Mouse (Mus musculus): Measurements from ENCODE around the gene Arx. TPM values are rescaled to one million over a fixed set of nuclear protein-coding genes. Genes with fewer than 3 reads are reported as not detected.

Arx gene
- 0.84 and 2.9 TPM in 2 replicates for polyA plus RNA-seq (2015; fragmentation: Nextera tagmentation; extraction: Ambion mirVana)

GRCm38 (mm10) chrX:93286291-93286893, at the start of gene Arx:
Gene Arx (plus strand): TSS chrX:93286445.
- ATAC-seq (ENCODE audit: low FRiP score, low read depth): peak; percentile 90
- Histone ChIP-seq H3K27ac (replicated peaks) (no peak within 1 kb of the TSS), H3K4me3 (peak within 1 kb of the TSS; percentile 23), H3K36me3 (no peaks in the 10 kb centered on the region), H3K4me1 (replicated peaks) (peaks cover 16% of the 10 kb centered on the region), H3K4me2 (peak within 1 kb of the TSS; percentile 48), H3K27me3 (peaks cover 52% of the 10 kb centered on the region), H3K9me3 (no peaks in the 10 kb centered on the region), H3K9ac (no peak within 1 kb of the TSS)
- WGBS: 23% methylated on average over 31 of the region's 31 CpGs

- no peaks in the 10 kb centered on the region for H3K36me3 ChIP-seq
- no peak overlapping the region for H3K4me3 ChIP-seq
- no peaks in the 10 kb centered on the region for H3K27me3 ChIP-seq
- ATAC-seq (ENCODE audit: low FRiP score, low read depth): no peak
- no peaks in the 10 kb centered on the region for H3K9me3 ChIP-seq
- H3K9ac ChIP-seq: no peak overlapping the region
- no peaks in the 10 kb centered on the region for H3K4me1 ChIP-seq (replicated peaks)
- H3K27ac ChIP-seq (replicated peaks): no peak overlapping the region
- WGBS: 89% methylated on average over 1 of the region's 1 CpGs
- H3K4me2 ChIP-seq: no peak overlapping the region
Measured at GRCm38 (mm10) chrX:93251329-93251728, 34.9 kb upstream of the Arx start.

DNA sequence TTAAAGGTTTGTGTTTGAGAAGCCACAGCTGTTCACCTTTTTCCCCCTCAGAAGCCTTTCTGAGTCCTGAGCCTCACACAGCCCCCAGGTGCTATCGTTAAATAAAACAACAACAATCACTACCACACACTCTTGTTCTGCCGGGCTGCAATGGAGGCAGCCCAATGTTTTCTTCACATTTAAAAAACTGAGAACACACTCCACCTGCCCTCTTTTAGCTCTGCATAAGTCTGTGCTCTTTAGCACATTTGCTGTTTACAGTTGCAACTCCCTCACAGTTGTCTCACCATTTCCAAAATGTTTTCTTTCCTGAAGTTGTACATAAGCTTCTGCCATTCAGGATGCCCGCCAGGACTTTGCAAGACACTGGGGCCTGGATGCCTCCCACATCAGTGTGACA, 10.6 kb upstream of the Arx start:
- Histone ChIP-seq H3K27ac (replicated peaks) (no peak overlapping the region), H3K4me1 (replicated peaks) (no peaks in the 10 kb centered on the region), H3K4me3 (no peak overlapping the region), H3K9ac (no peak overlapping the region), H3K9me3 (no peaks in the 10 kb centered on the region), H3K27me3 (0 out of 2 replicates have a peak, but pooled peaks cover 18% of the 10 kb centered on the region), H3K4me2 (no peak overlapping the region), H3K36me3 (no peaks in the 10 kb centered on the region)
- 70% methylated on average over 3 of the region's 3 CpGs for WGBS
- ATAC-seq (ENCODE audit: low FRiP score, low read depth): no peak

DNA sequence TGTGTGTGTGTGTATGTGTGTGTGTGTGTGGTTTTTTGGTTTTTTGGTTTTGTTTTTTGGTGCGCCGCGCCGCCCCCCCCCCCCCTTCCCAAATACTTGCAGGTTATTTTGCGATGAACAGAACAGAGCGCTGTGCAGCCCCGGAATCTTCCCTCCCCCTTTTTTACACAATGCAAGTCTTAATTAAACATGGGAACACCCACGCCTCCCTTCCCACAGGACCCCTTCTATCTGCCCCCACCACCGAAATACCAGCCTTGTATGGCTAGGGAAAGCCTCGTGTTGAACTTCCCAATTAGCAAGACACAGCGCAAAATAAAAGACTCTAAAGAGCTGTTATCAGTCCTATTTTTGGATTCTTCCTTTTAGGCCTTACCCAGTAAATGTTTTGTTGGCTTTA, 6.3 kb upstream of the Arx start:
- no peaks in the 10 kb centered on the region for H3K9me3 ChIP-seq
- H3K27ac ChIP-seq (replicated peaks): no peak overlapping the region
- no peak overlapping the region for H3K4me3 ChIP-seq
- H3K4me2 ChIP-seq: no peak overlapping the region
- WGBS: 36% methylated on average over 7 of the region's 11 CpGs
- peaks cover 43% of the 10 kb centered on the region; the same call in 1 of the 2 replicates for H3K27me3 ChIP-seq
- H3K9ac ChIP-seq: no peak overlapping the region
- no peaks in the 10 kb centered on the region for H3K36me3 ChIP-seq
- no peaks in the 10 kb centered on the region for H3K4me1 ChIP-seq (replicated peaks)
- no peak for ATAC-seq (ENCODE audit: low FRiP score, low read depth)

GRCm38 (mm10) chrX:93281028-93281723, 5.1 kb upstream of the Arx start:
- Histone ChIP-seq H3K4me3 (no peak overlapping the region), H3K4me2 (peak overlapping the region; percentile 27; the same call in 1 of the 2 replicates), H3K27ac (replicated peaks) (no peak overlapping the region), H3K9ac (no peak overlapping the region), H3K9me3 (no peaks in the 10 kb centered on the region), H3K27me3 (peaks cover 53% of the 10 kb centered on the region), H3K36me3 (no peaks in the 10 kb centered on the region), H3K4me1 (replicated peaks) (0 out of 2 replicates have a peak, but pooled peaks cover 1% of the 10 kb centered on the region)
- no peak; the same call in 1 of the 2 replicates for ATAC-seq (ENCODE audit: low FRiP score, low read depth)
- 18% methylated on average over 23 of the region's 23 CpGs for WGBS

DNA sequence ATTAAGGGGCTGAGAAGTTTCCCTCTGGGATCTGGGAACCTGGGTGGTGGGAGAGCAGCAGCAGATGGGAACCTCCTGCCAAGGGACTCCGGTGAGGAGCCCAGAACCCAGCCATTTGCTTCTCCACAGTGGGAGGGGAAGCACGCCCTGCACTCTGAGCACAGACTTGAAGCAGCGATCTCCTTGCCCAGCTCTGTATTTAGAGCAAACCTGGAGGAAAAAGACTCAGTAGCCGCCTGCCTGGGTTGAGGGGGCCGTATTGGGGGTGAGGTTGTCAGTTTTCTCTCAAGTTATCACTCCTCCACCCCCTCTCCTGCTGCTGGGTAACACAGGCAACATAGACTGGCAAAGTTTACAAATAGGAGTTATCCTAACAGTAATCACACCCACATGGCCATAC, 4.5 kb upstream of the Arx start:
- Histone ChIP-seq H3K27ac (replicated peaks) (no peak overlapping the region), H3K36me3 (no peaks in the 10 kb centered on the region), H3K9ac (no peak overlapping the region), H3K4me1 (replicated peaks) (0 out of 2 replicates have a peak, but pooled peaks cover 6% of the 10 kb centered on the region), H3K4me2 (peak overlapping the region; percentile 27; the same call in 1 of the 2 replicates), H3K27me3 (peaks cover 59% of the 10 kb centered on the region), H3K4me3 (no peak overlapping the region), H3K9me3 (no peaks in the 10 kb centered on the region)
- ATAC-seq (ENCODE audit: low FRiP score, low read depth): no peak
- WGBS: 10% methylated on average over 5 of the region's 5 CpGs

DNA sequence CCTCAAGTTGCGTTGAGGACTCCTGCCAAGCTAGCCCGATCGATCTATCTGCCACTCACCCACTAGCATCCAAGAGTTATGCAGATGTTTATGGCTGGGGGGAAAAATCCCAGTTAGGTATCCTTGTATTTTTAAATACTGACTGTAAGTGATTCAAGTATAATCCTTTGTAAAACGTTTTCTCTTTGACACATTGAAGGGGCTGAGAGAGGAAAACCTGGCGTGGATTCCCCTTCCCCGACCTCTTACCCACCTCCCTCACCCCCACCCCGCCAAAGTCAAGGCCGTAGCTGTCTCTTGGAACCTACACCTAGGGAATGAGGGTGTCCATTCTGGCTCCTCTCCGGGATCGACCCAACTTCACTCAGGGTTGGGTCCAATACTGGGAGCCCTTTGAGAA, 1.2 kb upstream of the Arx start:
- no peak overlapping the region for H3K27ac ChIP-seq (replicated peaks)
- 21% methylated on average over 10 of the region's 10 CpGs for WGBS
- peaks cover 60% of the 10 kb centered on the region for H3K27me3 ChIP-seq

DNA sequence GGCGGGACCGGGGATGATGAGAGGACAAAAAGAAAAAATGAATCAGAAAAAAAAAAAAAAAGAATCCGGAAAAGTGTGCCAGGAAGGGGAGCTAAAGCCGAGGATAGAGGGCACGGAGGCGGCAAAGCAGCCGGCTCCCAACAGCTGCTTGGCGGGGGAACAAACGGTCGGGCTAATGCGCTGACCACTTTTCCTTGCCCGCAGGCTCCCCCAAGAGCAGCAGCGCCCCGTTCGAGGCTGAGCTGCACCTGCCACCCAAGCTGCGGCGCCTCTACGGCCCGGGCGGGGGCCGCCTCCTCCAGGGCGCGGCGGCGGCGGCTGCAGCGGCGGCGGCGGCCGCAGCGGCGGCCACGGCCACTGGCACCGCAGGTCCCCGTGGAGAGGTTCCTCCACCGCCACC, 2.1 kb downstream of the Arx start:
- ATAC-seq (ENCODE audit: low FRiP score, low read depth): no peak
- Histone ChIP-seq H3K9me3 (no peaks in the 10 kb centered on the region), H3K27me3 (peaks cover 53% of the 10 kb centered on the region), H3K9ac (no peak overlapping the region), H3K4me3 (peak overlapping the region; percentile 34), H3K4me1 (replicated peaks) (peaks cover 16% of the 10 kb centered on the region), H3K36me3 (no peaks in the 10 kb centered on the region), H3K4me2 (peak overlapping the region; percentile 60), H3K27ac (replicated peaks) (no peak overlapping the region)
- 19% methylated on average over 26 of the region's 37 CpGs for WGBS

More for the DNA sequence above, 1.2 kb upstream of the Arx start:
- H3K4me2 ChIP-seq: no peak overlapping the region
- no peak overlapping the region for H3K9ac ChIP-seq
- no peaks in the 10 kb centered on the region for H3K36me3 ChIP-seq
- ATAC-seq (ENCODE audit: low FRiP score, low read depth): no peak
- no peaks in the 10 kb centered on the region for H3K9me3 ChIP-seq
- H3K4me1 ChIP-seq (replicated peaks): peaks cover 16% of the 10 kb centered on the region
- no peak overlapping the region for H3K4me3 ChIP-seq

GRCm38 (mm10) chrX:93289076-93289475, 2.8 kb downstream of the Arx start:
- peak overlapping the region; percentile 60 for H3K4me2 ChIP-seq
- H3K4me1 ChIP-seq (replicated peaks): peaks cover 16% of the 10 kb centered on the region
- H3K4me3 ChIP-seq: peak overlapping the region; percentile 34
- no peak overlapping the region for H3K27ac ChIP-seq (replicated peaks)
- H3K9me3 ChIP-seq: no peaks in the 10 kb centered on the region
- H3K9ac ChIP-seq: no peak overlapping the region
- no peaks in the 10 kb centered on the region for H3K36me3 ChIP-seq
- 24% methylated on average over 19 of the region's 37 CpGs for WGBS
- ATAC-seq (ENCODE audit: low FRiP score, low read depth): no peak
- peaks cover 60% of the 10 kb centered on the region for H3K27me3 ChIP-seq

DNA sequence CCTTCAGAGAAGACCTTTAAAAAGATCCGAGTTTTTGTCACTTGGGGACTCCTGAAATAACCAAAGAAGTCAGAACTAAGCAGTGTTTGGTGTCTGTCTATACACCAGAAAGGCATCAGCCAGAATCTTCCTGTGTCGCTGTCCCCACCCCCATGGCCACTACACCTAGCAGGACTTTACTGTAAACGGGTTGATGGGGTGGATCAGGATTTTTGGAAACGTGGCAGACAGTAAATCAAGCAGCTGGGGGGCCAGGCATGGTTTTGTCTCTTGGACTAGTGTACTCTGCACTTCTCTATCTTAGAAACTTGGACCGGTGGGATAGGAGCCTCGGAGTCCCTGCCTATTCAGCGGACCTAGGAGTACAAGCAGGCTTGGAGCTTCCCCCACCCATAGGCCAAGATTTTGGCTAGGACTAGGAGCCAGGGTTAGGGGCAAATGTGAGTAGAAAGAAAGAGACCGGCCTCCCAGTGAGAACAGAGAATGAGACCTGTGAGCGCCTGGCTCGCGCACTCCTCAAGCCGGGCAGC, 3.7 kb downstream of the Arx start:
- H3K4me3 ChIP-seq: no peak overlapping the region
- no peak overlapping the region for H3K27ac ChIP-seq (replicated peaks)
- H3K4me1 ChIP-seq (replicated peaks): peaks cover 16% of the 10 kb centered on the region
- peaks cover 61% of the 10 kb centered on the region for H3K27me3 ChIP-seq
- no peak for ATAC-seq (ENCODE audit: low FRiP score, low read depth)
- H3K9me3 ChIP-seq: no peaks in the 10 kb centered on the region
- no peaks in the 10 kb centered on the region for H3K36me3 ChIP-seq
- 13% methylated on average over 12 of the region's 12 CpGs for WGBS
- H3K9ac ChIP-seq: no peak overlapping the region
- no peak overlapping the region for H3K4me2 ChIP-seq

DNA sequence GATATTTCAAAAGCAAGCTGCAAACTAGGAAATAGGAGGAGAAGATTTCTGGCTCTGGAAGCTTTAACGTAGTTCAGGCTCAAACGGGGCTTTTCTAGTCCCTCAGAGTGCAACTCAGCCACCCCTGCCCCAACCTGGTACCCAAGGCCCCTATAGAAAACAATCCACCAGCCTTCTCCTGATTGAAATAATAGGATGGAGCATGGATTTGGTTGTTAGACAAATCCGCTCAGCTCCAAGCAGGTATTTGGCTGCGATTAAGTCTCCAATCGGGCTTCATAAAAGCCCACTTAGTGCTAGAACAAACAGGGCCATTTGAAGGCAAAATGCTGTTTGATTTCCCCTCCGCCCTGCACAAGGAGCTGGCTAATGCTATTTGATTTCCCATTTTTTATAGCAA, 5.8 kb downstream of the Arx start:
- Histone ChIP-seq H3K4me3 (no peak overlapping the region), H3K4me1 (replicated peaks) (peaks cover 12% of the 10 kb centered on the region), H3K9ac (no peak overlapping the region), H3K9me3 (no peaks in the 10 kb centered on the region), H3K27me3 (peaks cover 58% of the 10 kb centered on the region), H3K4me2 (no peak overlapping the region), H3K27ac (replicated peaks) (no peak overlapping the region), H3K36me3 (no peaks in the 10 kb centered on the region)
- ATAC-seq (ENCODE audit: low FRiP score, low read depth): no peak
- 17% methylated on average over 6 of the region's 6 CpGs for WGBS

GRCm38 (mm10) chrX:93294736-93295490, 8.7 kb downstream of the Arx start:
- Histone ChIP-seq H3K27ac (replicated peaks) (no peak overlapping the region), H3K4me3 (no peak overlapping the region), H3K9ac (no peak overlapping the region), H3K4me2 (no peak overlapping the region), H3K4me1 (replicated peaks) (0 out of 2 replicates have a peak, but pooled peaks cover 5% of the 10 kb centered on the region), H3K9me3 (no peaks in the 10 kb centered on the region), H3K36me3 (no peaks in the 10 kb centered on the region), H3K27me3 (peaks cover 66% of the 10 kb centered on the region)
- WGBS: 19% methylated on average over 24 of the region's 25 CpGs
- no peak for ATAC-seq (ENCODE audit: low FRiP score, low read depth)
